ENCODE assay signal across 9 mouse cellular contexts in the genomic region with DNA sequence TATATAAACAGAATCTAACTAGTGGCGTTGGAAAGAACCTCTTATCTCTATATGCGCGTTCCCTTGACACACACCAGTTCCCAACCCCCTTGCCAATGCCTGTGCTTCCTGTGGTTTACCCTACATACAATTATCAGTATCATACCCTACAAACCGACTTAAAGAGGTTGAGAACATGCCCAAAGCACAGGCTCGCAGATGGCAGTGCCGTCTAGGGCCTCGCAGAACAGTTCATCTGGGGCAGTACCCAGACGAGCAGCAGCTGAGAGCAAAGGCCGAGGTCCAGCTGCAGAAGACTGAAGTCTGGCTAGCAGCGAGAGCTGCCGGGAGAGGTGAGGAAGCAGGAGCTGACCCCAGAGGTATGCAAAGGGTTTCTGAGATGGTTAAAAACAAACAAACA. TPM values are rescaled to one million over a fixed set of nuclear protein-coding genes. Genes with fewer than 3 reads are reported as not detected.
A peak's percentile ranks its signal among the peaks of the same experiment; 100 is the strongest.
DNase-seq lines count a peak whose midpoint lies in the region; ATAC-seq and TF ChIP-seq lines count a peak whose summit lies in the region.
"Had no signal": no experiment of that assay in that cellular context is flagged by ENCODE, and none has a peak within 500 bp of the region (broad histone marks: within the 10 kb centered on the region; RNA-seq: fewer than 3 reads in every experiment).

No protein-coding gene starts in this region.

- no peaks in the 10 kb centered on the region for H3K27me3 ChIP-seq in embryonic facial prominence, embryonic 12.5 days
- no peaks in the 10 kb centered on the region for H3K27me3 ChIP-seq in stomach, embryonic 14.5 days (ENCODE audit: control insufficient read depth, insufficient read depth, low read length)

- TF ChIP-seq CTCF in layer of hippocampus, adult 2 months (conservative IDR thresholded peaks at IDR 0.05): no peak

- no peaks in the 10 kb centered on the region for H3K9me3 ChIP-seq in embryonic facial prominence, embryonic 12.5 days
- H3K9me3 ChIP-seq in stomach, embryonic 14.5 days (ENCODE audit: control insufficient read depth, low read depth, low read length): no peaks in the 10 kb centered on the region

- ATAC-seq in embryonic facial prominence, embryonic 12.5 days (ENCODE audit: insufficient number of reproducible peaks, insufficient read depth, low FRiP score, low TSS enrichment): no peak
- no peak for ATAC-seq in stomach, embryonic 14.5 days (ENCODE audit: insufficient number of reproducible peaks, insufficient read depth, low FRiP score, low read depth)
- ATAC-seq: forebrain, embryonic 16.5 days had no signal

- H3K4me2 ChIP-seq in embryonic facial prominence, embryonic 12.5 days (replicated peaks): no peak overlapping the region
- no peak overlapping the region for H3K4me2 ChIP-seq in stomach, embryonic 14.5 days (replicated peaks; ENCODE audit: low read depth, low read length)

- H3K4me1 ChIP-seq in embryonic facial prominence, embryonic 12.5 days: peaks cover 25% of the 10 kb centered on the region
- peaks cover 20% of the 10 kb centered on the region for H3K4me1 ChIP-seq in stomach, embryonic 14.5 days (ENCODE audit: control insufficient read depth, insufficient read depth, low read length)

- 42% methylated on average over 11 of the region's 11 CpGs for WGBS in embryonic facial prominence, embryonic 12.5 days
- WGBS in stomach, embryonic 14.5 days: 38% methylated on average over 11 of the region's 11 CpGs

- no peak for DNase-seq in layer of hippocampus, adult 2 months (ENCODE audit: low spot score in 2 of 2)
- no peak for DNase-seq in layer of hippocampus, adult 11-12 months (ENCODE audit: low spot score)
- peak; percentile 47 for DNase-seq in kidney, postnatal 14 days
- DNase-seq in urinary bladder, postnatal 25 days (ENCODE audit: low spot score): no peak
- DNase-seq in right cerebral cortex, postnatal 14 days: no peak
- no peak for DNase-seq in layer of hippocampus, adult 9-11 months

- H3K9ac ChIP-seq in embryonic facial prominence, embryonic 12.5 days: no peak overlapping the region
- no peak overlapping the region for H3K9ac ChIP-seq in stomach, embryonic 14.5 days (replicated peaks; ENCODE audit: low read depth, low read length)

- peaks cover 2% of the 10 kb centered on the region; the same call in 1 of the 2 replicates for H3K36me3 ChIP-seq in embryonic facial prominence, embryonic 12.5 days
- peaks cover 2% of the 10 kb centered on the region; the same call in 1 of the 2 replicates for H3K36me3 ChIP-seq in stomach, embryonic 14.5 days (ENCODE audit: control insufficient read depth, insufficient read depth, low read length)

- H3K4me3 ChIP-seq in layer of hippocampus, adult 2 months: no peak overlapping the region
- no peak overlapping the region for H3K4me3 ChIP-seq in embryonic facial prominence, embryonic 12.5 days
- no peak overlapping the region for H3K4me3 ChIP-seq in stomach, embryonic 14.5 days (ENCODE audit: low read depth, low read length)

- peak overlapping the region; percentile 46; the same call in 1 of the 2 replicates for H3K27ac ChIP-seq in layer of hippocampus, adult 2 months
- peak overlapping the region; percentile 84 for H3K27ac ChIP-seq in embryonic facial prominence, embryonic 12.5 days
- peak overlapping the region; percentile 69; the same call in 1 of the 2 replicates for H3K27ac ChIP-seq in stomach, embryonic 14.5 days (ENCODE audit: low read length)

RNA-seq across cellular contexts. Expression of a gene that starts 21.5 kb away (rescaled TPM):
- total RNA-seq in layer of hippocampus, adult 2 months (2021): 10 to 100 TPM; 21.0 to 24.4 TPM
- polyA plus RNA-seq in embryonic facial prominence, embryonic 12.5 days (2016; fragmentation: Nextera tagmentation; extraction: Ambion mirVana): 25.0 and 29.2 TPM in 2 replicates
- polyA plus RNA-seq in stomach, embryonic 14.5 days (2014; fragmentation: Nextera tagmentation; extraction: Ambion mirVana): 27.6 and 29.3 TPM in 2 replicates
